Mouse (Mus musculus) embryonic facial prominence, embryonic 10.5 days (tissue): ENCODE data around the gene Phlda3. TPM values are rescaled to one million over a fixed set of nuclear protein-coding genes. Genes with fewer than 3 reads are reported as not detected.

ENCODE experiments used
- polyA plus RNA-seq: library from polyadenylated mRNA; unstranded; fragments of >200 nt; fragmentation: Nextera tagmentation; extraction: Ambion mirVana; gene quantifications from 2 replicates; pipeline ENCODE4 v1.2.1, GENCODE M21; 2016

Gene Phlda3
- polyA plus RNA-seq, 1 experiment from 2014 or later: 32.2 TPM

Other genes with a start within 250 kb of the Phlda3 start
- gene Nav1, start 158.8 kb upstream of the Phlda3 start, polyA plus RNA-seq: 24.1 and 27.6 TPM in 2 replicates
- gene Csrp1, start 46.1 kb upstream of the Phlda3 start, polyA plus RNA-seq: 47.4 and 51.9 TPM in 2 replicates
- gene Tnni1, start 13.3 kb downstream of the Phlda3 start, polyA plus RNA-seq: 5.5 and 7.9 TPM in 2 replicates
- 7.5 TPM in 2 replicates for gene Lad1, start 52.5 kb downstream of the Phlda3 start, polyA plus RNA-seq
- gene Tnnt2, start 70.2 kb downstream of the Phlda3 start, polyA plus RNA-seq: 1.1 and 4.4 TPM in 2 replicates
- 0.25 TPM in 1 of 2 replicates, not detected in the other for gene Pkp1, start 153.1 kb downstream of the Phlda3 start, polyA plus RNA-seq
- gene Igfn1, start 240.2 kb downstream of the Phlda3 start, polyA plus RNA-seq: 0.04 TPM in 1 of 2 replicates, not detected in the other
- 139 and 142 TPM in 2 replicates for gene Tmem9, start 242.0 kb downstream of the Phlda3 start, polyA plus RNA-seq